Mouse (Mus musculus): ENCODE measurements around the gene Gna13. TPM values are rescaled to one million over a fixed set of nuclear protein-coding genes. Genes with fewer than 3 reads are reported as not detected.

Gene Gna13
- 16.6 and 16.8 TPM in 2 replicates for polyA plus RNA-seq (2015; fragmentation: Nextera tagmentation; extraction: Ambion mirVana)

DNA sequence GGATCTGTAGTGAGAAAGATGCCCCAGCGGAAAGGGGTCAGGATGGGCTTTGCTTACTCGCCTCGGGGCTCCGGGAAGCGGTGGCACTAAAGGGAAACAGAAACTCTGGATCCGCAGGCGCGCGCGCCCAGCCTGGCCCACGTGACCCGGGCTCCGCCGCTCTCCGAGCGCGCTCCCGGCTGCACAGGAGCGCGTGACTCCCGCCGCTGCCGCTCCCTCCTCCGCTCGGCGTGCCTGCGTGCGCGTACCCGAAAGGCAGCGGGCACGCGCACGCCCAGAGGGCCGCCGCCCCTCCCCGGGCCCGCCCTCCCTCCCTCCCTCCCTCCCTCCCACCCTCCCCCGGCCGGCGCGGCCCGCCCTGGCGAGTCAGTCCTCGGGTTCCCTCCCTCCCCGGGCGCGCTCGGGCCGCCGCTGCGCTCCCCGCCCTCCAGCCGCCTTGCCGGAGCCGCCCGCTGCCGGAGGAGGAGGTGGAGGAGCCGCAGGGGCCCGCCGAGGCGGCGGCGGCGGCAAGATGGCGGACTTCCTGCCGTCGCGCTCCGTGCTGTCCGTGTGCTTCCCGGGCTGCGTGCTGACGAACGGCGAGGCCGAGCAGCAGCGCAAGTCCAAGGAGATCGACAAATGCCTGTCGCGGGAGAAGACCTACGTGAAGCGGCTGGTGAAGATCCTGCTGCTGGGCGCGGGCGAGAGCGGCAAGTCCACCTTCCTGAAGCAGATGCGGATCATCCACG lies at the start of gene Gna13:
Gene Gna13, plus strand, starts transcription at position 369 of the 728 bp plus-strand sequence.
- Histone ChIP-seq H3K27ac (replicated peaks) (peak within 1 kb of the TSS; percentile 95), H3K27me3 (peaks cover 16% of the 10 kb centered on the region), H3K4me3 (peak within 1 kb of the TSS; percentile 78), H3K9me3 (no peaks in the 10 kb centered on the region), H3K36me3 (peaks cover 19% of the 10 kb centered on the region), H3K9ac (peak within 1 kb of the TSS; percentile 87), H3K4me1 (replicated peaks) (peaks cover 75% of the 10 kb centered on the region), H3K4me2 (peak within 1 kb of the TSS; percentile 79)
- peak; percentile 70 for ATAC-seq (ENCODE audit: low read depth)
- 1% methylated on average over 52 of the region's 89 CpGs for WGBS

DNA sequence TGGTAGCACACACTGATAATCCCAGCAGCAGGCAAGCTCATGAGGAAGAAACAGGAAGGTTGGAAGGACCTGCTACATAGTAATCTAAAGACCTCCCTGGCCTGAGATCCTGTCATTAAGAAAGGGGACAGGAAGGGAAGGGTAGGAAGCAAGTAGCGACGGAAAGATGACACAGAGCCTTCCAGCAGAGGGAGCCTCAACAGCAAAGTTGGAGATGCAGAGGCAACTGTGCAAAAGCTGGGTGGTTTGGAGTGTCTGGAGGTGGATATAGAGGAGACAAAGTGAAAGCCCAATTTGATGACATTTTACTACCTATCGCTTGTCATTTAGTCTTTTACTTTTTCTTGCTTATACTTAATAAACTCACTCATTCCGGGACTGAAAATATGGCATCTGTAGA lies 45.7 kb upstream of the Gna13 start:
- Histone ChIP-seq H3K27me3 (peaks cover 26% of the 10 kb centered on the region), H3K36me3 (no peaks in the 10 kb centered on the region), H3K4me1 (replicated peaks) (peaks cover 12% of the 10 kb centered on the region), H3K9ac (no peak overlapping the region), H3K9me3 (no peaks in the 10 kb centered on the region), H3K27ac (replicated peaks) (no peak overlapping the region), H3K4me3 (no peak overlapping the region), H3K4me2 (no peak overlapping the region)
- ATAC-seq (ENCODE audit: low read depth): no peak
- 45% methylated on average over 4 of the region's 4 CpGs for WGBS

DNA sequence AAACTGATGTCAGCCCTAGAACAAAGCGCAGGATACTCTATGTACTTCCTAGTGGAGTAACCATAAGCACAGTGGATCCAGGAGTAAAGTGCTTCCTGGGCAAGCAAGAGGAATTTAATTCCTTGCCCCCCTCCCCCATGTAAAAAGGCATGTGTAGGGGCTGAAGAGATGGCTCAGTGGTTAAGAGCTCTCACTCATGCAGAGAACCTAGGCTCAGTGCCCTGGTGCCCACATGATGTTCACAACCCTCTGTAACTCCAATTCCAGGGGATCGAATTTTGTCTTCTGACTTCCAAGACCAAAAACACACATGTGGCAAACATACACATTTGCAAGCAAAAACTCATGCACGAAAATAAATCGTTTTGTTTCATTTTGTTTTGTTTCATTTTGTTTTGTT lies 43.2 kb upstream of the Gna13 start:
- Histone ChIP-seq H3K36me3 (no peaks in the 10 kb centered on the region), H3K4me1 (replicated peaks) (peaks cover 8% of the 10 kb centered on the region), H3K9ac (no peak overlapping the region), H3K27me3 (peaks cover 16% of the 10 kb centered on the region), H3K9me3 (no peaks in the 10 kb centered on the region), H3K4me2 (no peak overlapping the region), H3K27ac (replicated peaks) (no peak overlapping the region), H3K4me3 (no peak overlapping the region)
- ATAC-seq (ENCODE audit: low read depth): no peak
- WGBS: 92% methylated on average over 4 of the region's 4 CpGs

DNA sequence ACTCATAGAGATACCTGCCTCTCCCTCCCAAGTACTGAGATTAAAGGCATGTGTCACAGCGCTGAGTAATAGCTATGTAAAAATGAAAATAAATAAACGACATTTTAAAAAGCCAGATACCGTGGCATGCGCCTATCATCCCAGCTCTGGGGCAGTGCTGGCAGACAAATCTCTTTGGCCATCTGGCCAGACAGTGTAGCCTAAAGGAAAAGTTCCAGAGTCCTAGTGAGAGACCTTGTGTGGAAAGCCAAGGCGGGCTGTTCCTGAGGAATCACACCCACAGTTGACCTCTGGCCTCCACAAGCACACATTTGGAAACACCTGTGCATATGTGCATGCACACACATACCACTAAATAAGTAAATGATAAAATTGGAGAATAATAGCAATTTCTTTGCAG lies 42.7 kb upstream of the Gna13 start:
- Histone ChIP-seq H3K27ac (replicated peaks) (no peak overlapping the region), H3K4me3 (no peak overlapping the region), H3K9ac (no peak overlapping the region), H3K36me3 (no peaks in the 10 kb centered on the region), H3K4me1 (replicated peaks) (peaks cover 8% of the 10 kb centered on the region), H3K27me3 (peaks cover 14% of the 10 kb centered on the region), H3K4me2 (no peak overlapping the region), H3K9me3 (no peaks in the 10 kb centered on the region)
- ATAC-seq (ENCODE audit: low read depth): peak; percentile 33; the same call in 1 of the 2 replicates
- 85% methylated on average over 5 of the region's 5 CpGs for WGBS

DNA sequence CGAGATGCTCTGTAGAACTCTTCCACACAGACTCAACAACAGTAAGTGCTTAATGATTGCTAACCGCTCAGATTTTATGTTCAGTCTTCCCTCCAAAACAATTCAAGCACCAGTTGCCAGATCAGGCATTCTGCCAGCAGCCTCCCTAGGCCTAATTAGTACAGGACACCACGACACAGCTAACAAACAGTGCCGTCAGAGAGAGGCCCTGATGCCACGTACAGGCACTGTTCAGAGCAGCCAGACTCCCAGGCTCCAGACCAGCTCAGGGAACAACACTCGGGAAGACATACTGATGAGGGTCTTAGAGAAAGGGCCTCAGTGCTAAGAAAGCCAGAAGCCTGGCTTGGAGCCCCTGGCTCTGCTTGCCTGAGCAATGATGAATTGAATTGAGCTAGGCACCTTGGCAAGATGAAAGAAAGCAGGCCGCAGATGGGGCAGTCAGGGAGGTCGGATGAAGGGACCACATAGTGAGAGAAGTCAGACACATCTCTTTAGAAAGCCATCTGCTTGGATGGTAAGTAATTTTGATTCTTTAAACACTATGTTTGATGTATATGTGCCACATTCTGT lies 42.2 kb upstream of the Gna13 start:
- Histone ChIP-seq H3K27me3 (peaks cover 9% of the 10 kb centered on the region), H3K9me3 (no peaks in the 10 kb centered on the region), H3K4me1 (replicated peaks) (peaks cover 8% of the 10 kb centered on the region), H3K9ac (no peak overlapping the region), H3K36me3 (no peaks in the 10 kb centered on the region), H3K27ac (replicated peaks) (peak overlapping the region; percentile 69), H3K4me3 (no peak overlapping the region), H3K4me2 (no peak overlapping the region)
- peak; percentile 87 for ATAC-seq (ENCODE audit: low read depth)
- 34% methylated on average over 8 of the region's 8 CpGs for WGBS

DNA sequence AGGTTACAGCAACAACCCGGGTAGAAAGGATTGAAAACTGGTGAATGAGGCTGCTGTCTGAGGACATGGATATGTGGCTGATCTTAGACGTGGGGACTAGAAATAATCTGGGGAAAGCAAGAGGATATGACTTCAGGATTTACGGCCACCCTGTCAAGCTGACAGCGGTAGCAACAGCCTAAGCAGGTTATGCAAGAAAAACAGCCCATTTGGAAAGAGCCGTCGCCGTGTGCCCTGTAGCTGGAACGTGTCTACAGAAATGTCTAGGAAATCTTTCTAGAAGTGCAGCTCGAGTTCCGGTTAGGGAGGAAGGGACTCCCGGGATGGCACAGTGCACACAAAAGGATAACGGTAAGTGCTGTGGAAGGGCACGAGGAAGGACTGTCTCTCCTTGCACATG lies 36.4 kb upstream of the Gna13 start:
- no peak for ATAC-seq (ENCODE audit: low read depth)
- Histone ChIP-seq H3K36me3 (no peaks in the 10 kb centered on the region), H3K9me3 (no peaks in the 10 kb centered on the region), H3K4me3 (no peak overlapping the region), H3K4me2 (no peak overlapping the region), H3K9ac (no peak overlapping the region), H3K4me1 (replicated peaks) (peaks cover 29% of the 10 kb centered on the region), H3K27me3 (no peaks in the 10 kb centered on the region; the same call in 1 of the 2 replicates), H3K27ac (replicated peaks) (peak overlapping the region; percentile 71; the same call in 1 of the 2 replicates)
- 72% methylated on average over 13 of the region's 13 CpGs for WGBS

DNA sequence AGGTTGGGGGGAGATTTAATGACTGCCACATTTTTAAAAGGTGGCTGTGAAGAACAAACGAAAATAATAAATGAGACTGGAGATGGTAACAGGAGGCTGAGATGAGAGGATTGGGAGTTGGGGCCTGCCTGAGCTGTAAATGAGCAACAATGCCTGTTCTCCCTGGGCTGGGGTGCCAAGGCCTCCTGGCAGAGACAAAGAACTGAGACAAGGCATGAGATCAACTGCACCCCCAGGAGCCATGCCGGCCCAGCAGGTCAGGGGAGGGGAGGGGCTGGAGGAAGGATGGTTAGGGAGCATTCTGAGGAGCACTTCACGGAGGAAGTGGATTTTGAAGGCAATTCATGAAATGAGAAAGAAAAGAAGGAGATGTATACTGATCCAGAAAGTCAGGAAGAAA lies 35.2 kb upstream of the Gna13 start:
- ATAC-seq (ENCODE audit: low read depth): no peak
- peak overlapping the region; percentile 71 for H3K27ac ChIP-seq (replicated peaks)
- no peaks in the 10 kb centered on the region for H3K36me3 ChIP-seq
- whole genome bisulfite sequencing: 22% methylated on average over 3 of the region's 3 CpGs
- H3K9ac ChIP-seq: no peak overlapping the region
- no peaks in the 10 kb centered on the region for H3K9me3 ChIP-seq
- H3K4me1 ChIP-seq (replicated peaks): peaks cover 36% of the 10 kb centered on the region
- H3K27me3 ChIP-seq: no peaks in the 10 kb centered on the region; the same call in 1 of the 2 replicates
- no peak overlapping the region for H3K4me3 ChIP-seq
- no peak overlapping the region for H3K4me2 ChIP-seq

DNA sequence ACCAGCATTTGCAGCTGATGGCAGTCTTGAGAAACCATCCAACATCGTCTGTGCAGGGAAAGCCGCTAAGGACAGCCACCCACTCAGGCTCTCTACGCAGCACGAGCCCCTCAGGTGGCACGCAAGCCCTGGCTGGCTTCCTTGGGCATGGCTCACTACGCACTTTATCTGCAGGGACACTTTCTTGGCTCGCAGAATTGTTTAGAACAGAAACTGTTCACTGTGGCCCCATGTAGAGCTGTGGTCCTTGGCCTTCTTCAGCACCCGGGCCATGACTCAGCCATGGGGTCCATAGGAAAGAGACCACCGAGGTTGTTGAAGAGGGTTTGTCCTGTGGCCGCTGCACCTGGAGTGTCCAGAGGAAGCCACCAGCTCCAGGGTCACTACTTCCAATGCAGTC lies 34.7 kb upstream of the Gna13 start:
- peaks cover 36% of the 10 kb centered on the region for H3K4me1 ChIP-seq (replicated peaks)
- H3K9ac ChIP-seq: no peak overlapping the region
- H3K4me2 ChIP-seq: no peak overlapping the region
- H3K9me3 ChIP-seq: no peaks in the 10 kb centered on the region
- no peak overlapping the region for H3K4me3 ChIP-seq
- H3K36me3 ChIP-seq: no peaks in the 10 kb centered on the region
- peak overlapping the region; percentile 71; the same call in 1 of the 2 replicates for H3K27ac ChIP-seq (replicated peaks)
- ATAC-seq (ENCODE audit: low read depth): no peak
- 87% methylated on average over 10 of the region's 10 CpGs for WGBS
- H3K27me3 ChIP-seq: no peaks in the 10 kb centered on the region; the same call in 1 of the 2 replicates

DNA sequence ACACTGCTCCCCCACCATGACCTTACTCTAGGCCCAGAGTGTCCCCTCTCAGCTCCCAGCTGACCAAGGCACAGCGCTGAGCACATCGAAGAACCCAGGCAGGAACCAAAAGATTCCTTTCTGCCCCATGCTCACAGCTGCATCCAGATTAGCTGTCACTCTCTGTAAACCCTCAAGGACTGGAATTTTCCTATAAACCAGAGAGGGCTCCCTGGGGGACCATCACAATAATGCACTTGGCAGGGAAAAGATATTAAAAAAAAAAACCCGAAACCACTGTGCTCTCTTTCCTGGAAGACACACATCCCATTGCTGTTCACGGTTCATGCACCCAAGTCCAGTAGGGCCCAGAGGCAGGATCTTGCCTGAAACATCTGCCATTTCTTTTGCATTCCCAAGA lies 33.3 kb upstream of the Gna13 start:
- Histone ChIP-seq H3K4me1 (replicated peaks) (peaks cover 36% of the 10 kb centered on the region), H3K9me3 (no peaks in the 10 kb centered on the region), H3K27ac (replicated peaks) (no peak overlapping the region), H3K27me3 (no peaks in the 10 kb centered on the region; the same call in 1 of the 2 replicates), H3K4me3 (no peak overlapping the region), H3K36me3 (no peaks in the 10 kb centered on the region), H3K9ac (no peak overlapping the region), H3K4me2 (no peak overlapping the region)
- 43% methylated on average over 4 of the region's 4 CpGs for WGBS
- ATAC-seq (ENCODE audit: low read depth): no peak

DNA sequence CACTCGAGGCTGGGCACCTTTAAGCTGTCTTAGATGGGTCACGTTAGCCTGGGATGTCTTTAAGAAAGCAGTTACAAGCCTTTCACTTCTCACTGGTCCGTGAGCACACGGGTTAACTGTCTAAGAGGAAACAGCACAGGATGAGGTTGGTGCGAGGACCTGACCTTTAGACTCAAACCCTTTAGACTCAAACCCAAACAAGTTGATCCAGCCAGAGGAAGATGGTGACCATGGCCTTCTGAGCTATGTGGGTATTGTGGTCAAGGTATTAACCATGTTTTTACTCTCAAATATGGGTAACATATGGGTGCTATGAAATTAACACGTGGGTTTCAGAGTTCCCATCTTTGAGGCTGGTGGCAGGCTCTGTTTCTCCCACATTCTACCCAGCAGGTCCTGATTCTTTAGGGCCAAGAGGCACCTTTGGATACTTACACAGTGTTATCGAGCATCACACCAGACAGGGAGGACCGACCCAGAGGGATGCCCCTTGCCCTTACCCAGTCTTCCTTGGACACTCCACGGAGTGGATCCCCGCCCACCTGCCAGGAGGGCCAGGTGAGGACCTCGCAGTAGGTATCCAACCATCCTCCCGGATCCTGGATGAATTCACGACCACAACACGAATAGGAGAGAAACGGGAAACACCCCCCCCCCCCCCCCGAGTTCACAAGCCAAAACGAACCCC lies 31.8 kb upstream of the Gna13 start:
- Histone ChIP-seq H3K9ac (no peak overlapping the region), H3K27me3 (no peaks in the 10 kb centered on the region), H3K4me2 (peak overlapping the region; percentile 44), H3K9me3 (no peaks in the 10 kb centered on the region), H3K4me3 (no peak overlapping the region), H3K36me3 (no peaks in the 10 kb centered on the region), H3K27ac (replicated peaks) (no peak overlapping the region), H3K4me1 (replicated peaks) (peaks cover 36% of the 10 kb centered on the region)
- peak; percentile 59 for ATAC-seq (ENCODE audit: low read depth)
- WGBS: 35% methylated on average over 17 of the region's 17 CpGs

DNA sequence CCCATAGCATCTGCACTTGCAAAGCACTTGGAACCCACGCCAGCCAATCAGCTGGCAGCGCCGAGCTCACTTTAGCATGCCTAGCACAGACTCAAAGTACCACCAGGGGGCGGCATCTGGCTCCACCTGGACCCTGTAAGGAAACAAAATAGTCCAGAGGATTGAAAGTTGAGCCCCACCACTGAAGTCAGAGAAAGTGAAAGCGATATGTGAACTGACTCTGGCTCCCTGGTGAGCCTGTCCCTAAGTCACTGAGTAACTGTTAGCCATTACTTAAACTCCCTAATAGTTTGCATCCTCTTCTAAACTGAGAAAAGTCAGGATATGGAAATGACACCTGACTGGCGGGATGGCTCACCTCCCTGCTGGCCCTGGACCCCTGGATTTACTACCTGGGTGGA lies 31.2 kb upstream of the Gna13 start:
- WGBS: 6% methylated on average over 6 of the region's 6 CpGs

DNA sequence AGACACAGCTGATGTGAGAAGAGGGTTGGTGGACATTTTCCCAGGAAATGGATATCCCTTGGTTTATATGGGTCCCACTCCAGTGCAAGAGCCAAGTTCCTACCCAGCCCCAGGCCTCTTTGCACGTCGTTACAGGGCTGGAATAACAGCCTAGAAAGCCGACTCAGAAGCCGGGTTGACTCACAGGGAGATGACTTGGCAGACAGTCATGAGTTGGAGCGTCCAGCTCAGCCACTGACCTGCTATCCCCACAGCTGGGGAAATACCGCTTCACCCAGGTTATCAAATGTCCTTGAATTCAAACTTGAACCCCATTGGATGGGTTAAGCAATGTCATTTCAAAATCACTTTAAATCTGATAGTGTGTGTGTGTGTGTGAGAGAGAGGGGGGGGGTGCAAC lies 29.9 kb upstream of the Gna13 start:
- Histone ChIP-seq H3K4me1 (replicated peaks) (peaks cover 22% of the 10 kb centered on the region), H3K9me3 (no peaks in the 10 kb centered on the region), H3K36me3 (no peaks in the 10 kb centered on the region), H3K27me3 (no peaks in the 10 kb centered on the region), H3K4me2 (no peak overlapping the region), H3K9ac (no peak overlapping the region), H3K27ac (replicated peaks) (no peak overlapping the region), H3K4me3 (no peak overlapping the region)
- ATAC-seq (ENCODE audit: low read depth): no peak
- WGBS: 70% methylated on average over 6 of the region's 6 CpGs

More for the DNA sequence above, 31.2 kb upstream of the Gna13 start:
- 0 out of 2 replicates have a peak overlapping the region, but pooled peaks have one; percentile 7 for H3K4me3 ChIP-seq
- H3K9ac ChIP-seq: no peak overlapping the region
- peak; percentile 90 for ATAC-seq (ENCODE audit: low read depth)
- no peaks in the 10 kb centered on the region for H3K27me3 ChIP-seq
- no peak overlapping the region for H3K27ac ChIP-seq (replicated peaks)
- H3K4me2 ChIP-seq: peak overlapping the region; percentile 44
- no peaks in the 10 kb centered on the region for H3K9me3 ChIP-seq
- peaks cover 35% of the 10 kb centered on the region for H3K4me1 ChIP-seq (replicated peaks)
- no peaks in the 10 kb centered on the region for H3K36me3 ChIP-seq

All from neural tube, embryonic 13.5 days (tissue).